Mouse (Mus musculus) 3134 (cell line): ENCODE measurements at regions not wholly inside any gene's neighbourhood (a gene's known extent, or its start where the extent isn't known, plus 50 kb on each side); places are given as distances from the start of the nearest gene placed in this dataset.

Experiments used
- DNase-seq: peaks from one replicate; pipeline ENCODE4 v3.0.0-alpha.2; 2011; ENCODE audit warnings: low spot score; ENCODE audit not compliant: insufficient read length; ENCODE audit errors: extremely low read depth

DNA sequence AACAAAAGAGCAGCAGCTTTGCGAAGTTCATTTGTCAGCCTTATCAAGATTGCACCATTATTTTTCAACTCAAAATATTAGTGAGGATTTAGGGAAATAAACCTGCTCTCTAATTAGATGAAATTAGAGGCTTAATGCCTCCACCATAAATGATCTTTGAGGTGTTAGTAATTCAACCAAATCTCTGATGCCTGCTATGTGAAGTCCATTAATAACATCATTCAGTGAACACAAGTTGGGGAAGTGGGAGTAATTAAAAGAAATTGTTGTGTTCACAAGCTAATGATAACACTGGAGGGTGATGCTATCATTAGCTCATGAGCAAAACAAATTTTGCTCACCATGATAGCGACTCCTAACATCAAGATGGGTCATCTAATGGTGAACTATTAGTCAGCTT lies 246.0 kb downstream of the Ttc6 start:
- no peak for DNase-seq

DNA sequence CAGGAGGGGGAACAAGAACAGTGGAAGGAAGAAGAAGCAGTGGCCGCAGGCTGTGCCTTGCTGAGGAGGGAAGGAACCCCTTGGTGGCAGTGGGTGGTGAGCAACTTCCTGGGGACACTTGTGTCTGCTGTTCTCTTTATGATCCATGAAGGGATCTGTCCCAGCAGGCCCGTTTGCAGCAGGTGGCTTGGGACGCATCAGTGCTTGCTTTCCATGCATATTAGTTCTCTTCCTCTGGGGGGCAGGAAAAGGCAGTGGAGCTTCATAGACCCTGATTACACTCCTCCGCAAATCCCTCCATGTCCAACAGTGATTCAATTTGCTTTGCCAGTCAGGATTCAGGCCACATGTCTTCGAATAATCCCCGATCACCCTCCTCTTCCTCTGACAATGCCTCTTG lies 259.9 kb downstream of the Ttc6 start:
- no peak for DNase-seq

DNA sequence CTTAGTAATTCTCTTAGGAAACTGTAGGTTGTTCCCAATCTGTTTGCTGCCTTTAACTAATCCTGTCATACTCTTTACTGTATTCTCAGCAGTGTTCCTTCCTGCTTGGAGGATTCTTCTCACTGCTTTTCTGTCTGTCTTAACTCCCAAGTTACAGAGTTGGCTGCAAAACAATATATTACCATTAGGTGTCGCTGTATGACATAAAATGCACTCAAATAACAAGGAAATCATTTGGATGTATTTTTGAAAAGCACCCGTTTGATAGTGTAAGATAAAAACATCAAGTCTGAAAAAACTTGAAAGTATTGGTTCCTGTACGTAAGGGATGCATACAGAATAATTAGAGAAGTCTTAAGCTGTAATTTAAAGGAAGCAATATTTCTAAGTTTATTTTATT lies 261.8 kb downstream of the Ttc6 start:
- DNase-seq: peak; percentile 1

DNA sequence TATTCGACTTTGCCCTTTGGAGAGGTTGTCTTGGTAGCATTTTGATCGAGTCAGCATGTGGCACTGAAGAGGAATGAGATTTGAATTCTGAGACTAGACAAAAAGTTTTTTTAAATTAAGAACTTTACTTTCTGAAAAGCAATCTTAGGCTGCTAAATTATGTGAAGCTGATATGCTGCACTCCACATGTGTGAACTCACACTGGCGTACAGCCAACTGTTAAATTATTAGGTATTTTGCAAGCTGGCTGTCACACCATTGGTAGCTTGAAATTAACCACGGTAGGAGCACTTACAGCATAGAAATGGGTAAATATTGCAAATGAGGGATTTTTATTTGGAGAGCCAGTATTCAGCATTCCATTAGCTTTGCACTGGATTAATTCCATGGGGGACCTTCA lies 278.9 kb downstream of the Ttc6 start:
- DNase-seq: no peak

DNA sequence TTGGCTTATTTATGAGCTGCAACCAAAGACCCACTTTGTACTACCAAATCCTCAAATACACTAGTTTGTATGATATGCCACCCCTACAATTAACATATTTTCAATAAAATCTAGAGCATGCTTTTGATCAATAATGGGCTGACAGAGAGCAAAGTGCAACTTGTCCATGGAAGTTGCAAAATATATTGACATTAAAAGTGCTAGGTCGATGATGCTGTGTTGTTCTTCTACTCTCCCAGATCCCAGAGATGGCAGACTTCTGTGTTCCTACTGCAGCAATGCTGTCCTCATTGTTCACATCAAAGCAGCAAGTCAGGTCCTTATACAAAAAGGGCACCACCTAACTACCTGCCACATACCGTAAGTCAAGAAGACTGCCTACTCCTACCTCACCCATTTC lies 307.1 kb downstream of the Ttc6 start:
- DNase-seq: no peak

DNA sequence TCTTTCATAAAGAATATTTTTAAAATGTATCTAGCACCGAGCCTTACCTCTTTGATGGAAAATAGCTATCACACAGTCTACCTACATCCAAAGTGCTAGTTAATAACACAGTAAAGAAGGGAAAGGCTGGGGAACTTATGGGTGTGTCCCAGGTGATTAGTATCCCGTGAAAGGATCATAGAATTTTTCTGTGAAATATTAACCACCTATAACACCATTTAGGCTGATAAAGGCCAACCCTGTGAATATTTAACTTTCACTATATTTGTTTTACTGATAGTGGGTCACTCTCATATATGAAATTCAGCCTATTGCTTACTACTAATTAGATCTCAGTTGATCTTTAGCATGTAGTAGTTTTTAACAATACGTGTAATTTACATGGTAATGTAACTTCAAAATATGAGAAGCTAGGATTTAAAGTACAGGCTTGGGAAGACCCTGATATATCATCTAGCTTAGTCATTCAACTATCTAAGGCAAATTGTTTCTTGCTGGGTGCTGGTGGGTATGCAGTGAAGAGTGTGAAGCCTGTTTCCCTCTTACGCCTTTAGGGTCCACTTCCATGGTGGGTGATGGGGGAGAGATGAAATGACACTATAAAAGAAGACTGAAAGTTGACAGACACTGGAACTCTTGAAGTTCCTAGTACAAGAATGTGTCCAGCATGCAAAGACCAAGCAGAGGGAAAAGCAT lies 320.6 kb upstream of the Sstr1 start:
- no peak for DNase-seq

DNA sequence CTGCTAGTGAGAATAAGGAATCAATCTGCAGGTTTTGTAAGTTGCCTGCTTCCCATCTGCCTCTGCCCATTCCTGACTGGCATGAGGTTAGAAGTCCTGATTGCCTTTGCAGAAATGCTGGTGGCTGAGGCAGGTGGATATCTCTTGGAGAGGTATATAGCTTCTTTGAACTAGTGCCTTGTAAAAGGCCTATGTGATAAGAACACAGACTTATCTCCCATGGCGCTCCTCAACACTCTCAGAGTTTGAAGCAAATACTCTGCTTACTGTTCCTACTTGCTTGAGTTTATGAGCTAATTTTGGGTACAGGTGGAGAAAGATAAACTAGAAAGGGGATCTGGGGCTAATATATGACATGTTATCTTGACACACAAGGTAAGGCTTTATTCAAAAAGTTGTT lies 320.0 kb upstream of the Sstr1 start:
- DNase-seq: no peak

DNA sequence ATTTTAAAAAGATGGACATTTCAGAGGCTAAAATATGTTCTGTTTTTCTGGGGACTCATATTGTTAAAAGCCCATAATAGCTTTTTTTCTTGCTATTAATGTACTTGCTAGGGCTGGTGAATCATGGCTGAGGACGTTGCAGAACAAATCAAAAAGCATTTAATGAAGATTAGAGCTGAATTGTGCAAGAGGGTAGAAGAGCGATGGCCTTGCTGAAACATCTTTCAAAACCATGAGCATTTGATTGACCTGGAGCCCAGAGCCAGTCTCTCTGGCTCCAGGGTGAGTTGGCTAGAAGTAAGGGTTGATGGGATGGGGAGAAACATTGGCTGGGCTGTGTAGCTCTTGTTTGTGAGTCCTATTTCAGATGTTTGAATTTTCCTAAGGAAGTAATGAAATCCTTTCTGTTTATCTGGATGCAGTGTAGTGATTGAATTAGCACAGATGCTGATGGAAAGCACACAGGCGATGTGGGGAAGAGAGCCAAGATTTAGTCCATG lies 313.8 kb upstream of the Sstr1 start:
- DNase-seq: no peak

DNA sequence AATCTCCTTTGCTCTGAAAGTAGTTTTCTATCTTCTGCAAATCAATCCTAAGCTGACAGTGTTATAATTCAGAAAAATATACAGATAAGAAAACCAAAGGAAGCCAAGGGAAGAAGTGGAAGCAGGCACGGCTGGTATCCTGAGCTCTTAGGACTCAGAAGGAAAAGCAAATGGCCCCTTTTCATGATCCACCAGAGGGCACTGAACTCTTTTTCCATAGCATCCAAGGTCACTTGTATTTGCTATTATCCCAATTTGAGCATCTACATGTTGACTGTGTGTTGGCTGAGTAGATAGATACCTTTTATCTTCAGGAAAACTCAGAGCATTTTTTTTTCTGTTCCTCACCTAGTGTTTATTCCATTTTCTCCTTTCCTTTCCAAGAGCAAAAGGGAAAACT lies 306.9 kb upstream of the Sstr1 start:
- no peak for DNase-seq

DNA sequence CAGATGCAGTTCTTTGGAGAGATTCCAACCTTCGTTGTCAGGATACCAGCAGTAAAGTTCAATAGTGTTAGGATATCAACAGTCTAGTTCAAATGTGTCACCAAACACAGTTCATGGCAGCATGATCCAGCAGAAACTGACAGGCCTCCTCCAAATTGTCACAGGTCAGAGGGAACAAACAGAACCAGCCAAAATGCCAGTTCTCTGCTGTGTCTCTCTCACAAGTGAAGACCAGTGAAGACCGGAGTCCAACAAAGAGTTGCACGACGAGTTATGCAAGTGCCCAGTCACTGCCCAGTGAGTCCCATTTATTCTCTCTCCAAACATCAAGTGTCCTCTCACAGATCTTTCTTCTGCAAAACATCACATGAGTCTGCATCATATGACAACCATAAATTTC lies 293.4 kb upstream of the Sstr1 start:
- no peak for DNase-seq

DNA sequence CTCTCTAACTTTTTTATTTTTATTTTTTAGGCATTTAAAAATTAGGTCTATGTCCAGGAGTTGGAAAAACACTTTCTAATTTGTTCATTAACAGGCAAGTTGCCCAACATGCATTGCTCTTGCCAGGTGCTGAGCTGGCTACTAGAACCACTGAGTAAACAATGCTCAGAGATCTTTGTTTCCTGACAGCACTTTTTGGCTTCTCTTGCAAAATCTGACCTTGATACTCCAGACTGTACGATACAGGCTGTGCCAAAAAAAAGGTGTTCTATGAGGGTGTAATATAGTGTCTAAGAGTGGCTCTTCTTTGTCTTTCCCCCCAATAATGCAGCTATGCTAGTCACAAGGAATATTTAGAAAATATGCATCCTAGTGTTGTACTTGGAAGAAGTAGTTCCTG lies 289.5 kb upstream of the Sstr1 start:
- no peak for DNase-seq

DNA sequence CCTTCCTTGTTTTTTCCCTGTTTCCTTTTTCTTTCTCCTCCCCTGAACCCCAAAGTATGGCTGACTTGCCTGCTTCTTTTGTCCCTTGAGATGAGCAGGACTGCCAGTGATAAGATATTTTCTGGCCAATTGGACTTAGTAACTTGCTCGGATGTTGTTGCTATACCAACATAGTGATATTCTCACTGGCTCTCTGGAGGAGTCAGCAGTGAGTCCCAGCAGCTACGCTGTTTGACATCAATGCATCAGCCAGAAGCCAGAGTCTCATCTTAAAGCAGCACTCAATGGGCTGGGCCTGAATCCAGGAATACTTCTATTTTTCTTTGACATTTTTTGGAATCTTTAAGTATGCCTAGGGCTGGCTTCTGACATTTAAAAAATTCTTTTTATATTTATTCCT lies 287.1 kb upstream of the Sstr1 start:
- no peak for DNase-seq

DNA sequence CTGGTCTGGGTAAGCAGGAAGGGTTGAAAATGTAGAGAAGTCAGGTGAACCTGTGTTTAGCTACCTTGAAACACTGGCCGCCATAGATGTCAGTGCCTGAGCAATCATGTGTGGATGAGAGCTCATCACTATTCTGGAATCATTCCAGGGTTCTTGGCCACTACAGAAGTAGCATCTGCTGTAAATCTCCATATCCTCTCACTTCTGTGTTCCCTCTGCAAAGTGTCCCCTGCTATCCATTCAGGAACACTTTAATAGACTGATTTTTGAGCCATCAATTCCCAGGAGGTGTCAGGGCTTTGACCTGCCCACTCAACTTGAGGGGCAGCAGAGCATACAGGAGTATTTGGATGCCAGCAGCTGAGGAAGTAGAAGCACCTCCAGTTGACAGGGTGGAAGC lies 284.7 kb upstream of the Sstr1 start:
- DNase-seq: no peak

DNA sequence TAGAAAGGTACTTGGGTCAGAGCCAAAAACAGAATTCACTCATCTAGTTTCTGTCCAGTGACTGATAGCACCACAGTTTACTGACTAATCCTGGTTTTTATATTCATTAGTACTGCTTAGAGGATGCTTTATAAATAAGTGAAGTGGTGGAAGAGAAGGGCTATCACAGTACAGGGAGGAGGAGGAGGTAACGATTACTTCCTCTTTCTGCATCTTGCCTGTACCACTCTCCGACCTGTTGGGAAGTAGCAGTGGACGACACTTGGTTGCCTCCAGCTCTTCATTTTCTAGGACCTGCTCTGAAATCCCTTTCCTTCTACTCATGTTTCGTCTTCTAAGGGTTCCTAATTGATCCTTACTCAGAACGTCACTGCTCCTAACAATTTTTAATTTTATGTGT lies 283.5 kb upstream of the Sstr1 start:
- DNase-seq: no peak

DNA sequence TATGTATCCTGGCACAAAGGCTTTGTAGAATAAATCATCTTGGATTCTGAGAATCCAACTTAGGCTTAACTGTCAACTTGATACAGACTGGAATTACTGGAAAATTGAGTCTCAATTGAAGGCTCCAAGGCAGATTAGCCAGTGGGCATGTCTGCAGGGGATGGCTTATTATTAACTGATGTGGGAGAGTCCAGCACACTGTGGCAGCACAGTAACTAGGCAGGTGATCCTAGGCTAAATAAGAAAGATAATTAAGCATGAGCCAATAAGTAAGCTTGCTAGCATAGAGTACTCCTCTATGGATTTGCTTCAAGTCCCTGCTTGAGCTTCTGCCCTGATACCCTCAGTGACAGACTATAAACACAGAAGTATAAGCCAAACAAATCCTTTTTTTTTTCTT lies 279.7 kb upstream of the Sstr1 start:
- DNase-seq: no peak

DNA sequence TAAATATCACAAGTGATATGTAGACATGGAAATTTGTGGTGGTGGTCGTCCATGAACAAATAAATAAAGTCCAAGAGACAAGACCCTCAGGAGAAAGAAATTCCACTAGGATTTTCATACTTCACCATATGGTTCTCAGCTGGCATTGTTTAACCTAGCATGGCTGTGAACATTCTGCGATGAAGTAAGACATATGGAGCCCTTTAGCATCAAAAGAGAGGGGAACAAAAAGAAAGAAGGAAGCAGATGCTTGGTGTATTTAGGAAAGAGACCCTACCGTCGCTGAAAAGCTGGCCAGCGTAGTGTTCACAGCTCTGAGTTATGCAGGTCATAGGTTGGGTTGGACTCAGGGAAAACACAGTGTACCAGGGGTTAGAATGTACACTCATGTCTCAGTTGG lies 261.7 kb upstream of the Sstr1 start:
- no peak for DNase-seq

DNA sequence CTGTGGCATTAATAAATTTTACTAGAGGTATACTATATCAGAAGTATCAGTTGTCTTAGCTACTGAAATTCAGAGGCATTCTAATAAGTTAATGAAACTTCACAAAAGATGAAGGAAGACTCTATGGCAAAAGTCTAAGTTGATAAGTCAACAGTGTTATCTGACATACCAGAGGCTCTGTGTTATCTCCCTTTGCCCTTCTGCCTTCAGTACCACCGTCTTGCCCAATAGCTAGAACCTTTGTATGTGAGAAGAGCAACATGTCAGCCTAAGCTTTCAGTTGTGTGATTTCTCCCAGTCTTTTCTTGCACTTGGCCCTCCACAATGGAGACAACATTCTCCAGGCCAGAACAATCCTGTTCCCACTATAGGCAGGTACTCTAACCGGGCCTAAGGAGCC lies 253.0 kb upstream of the Sstr1 start:
- DNase-seq: no peak

DNA sequence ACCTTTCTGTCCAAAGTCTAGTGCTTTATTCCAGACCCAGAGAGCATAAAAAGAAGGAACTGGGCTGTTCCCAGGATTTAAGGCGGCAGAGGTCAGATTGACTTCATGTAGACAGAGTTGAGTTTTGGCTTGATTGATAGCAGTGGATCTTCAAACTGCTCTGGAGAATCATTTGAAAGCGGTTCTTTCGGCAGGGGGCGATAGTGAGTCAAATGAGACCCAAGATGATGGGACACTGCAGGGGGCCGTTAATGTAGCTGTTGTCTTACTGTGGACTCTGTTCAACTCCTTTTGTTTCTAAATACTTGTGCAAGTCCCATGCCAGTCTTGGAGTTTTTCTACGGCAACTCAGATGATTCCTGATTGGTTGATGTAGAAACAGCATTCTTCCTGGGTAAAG lies 251.4 kb upstream of the Sstr1 start:
- no peak for DNase-seq

DNA sequence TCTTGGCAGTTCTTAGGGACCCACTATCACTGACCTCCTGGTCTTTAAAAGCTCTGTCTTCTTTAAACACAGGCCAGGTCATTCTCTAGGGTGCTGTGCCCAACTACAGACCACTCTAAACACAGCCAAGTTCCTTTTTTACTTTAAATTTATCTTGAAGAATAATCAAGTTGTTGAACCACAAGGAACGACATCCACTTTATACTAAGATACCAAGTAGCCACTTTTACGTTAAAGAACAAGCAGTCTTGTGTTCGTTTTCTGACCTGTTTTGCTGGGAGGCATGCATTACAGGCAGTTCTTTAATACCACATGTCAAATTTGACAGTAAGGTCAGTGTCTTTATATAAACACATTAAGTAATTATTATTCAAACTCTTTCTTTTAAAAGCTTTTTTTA lies 242.4 kb upstream of the Sstr1 start:
- no peak for DNase-seq

DNA sequence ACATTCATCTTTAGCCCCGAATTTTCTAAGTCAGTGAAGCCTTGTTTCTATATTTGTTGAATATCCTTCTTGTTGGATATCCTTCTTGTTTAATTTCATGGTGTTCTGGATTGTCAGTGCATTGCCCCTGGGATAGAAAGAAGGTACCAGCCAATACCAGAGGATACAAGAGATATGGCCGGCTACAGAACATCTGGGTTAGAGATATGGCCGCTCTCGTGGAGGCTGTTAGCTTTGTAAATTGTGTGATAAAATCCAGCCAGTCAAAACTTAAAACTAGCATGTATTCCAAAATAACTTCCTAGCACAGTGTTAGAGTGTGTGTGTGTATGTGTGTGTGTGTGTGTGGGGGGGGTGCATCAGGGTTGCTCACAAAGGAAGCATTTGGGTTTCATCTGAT lies 241.4 kb upstream of the Sstr1 start:
- no peak for DNase-seq

DNA sequence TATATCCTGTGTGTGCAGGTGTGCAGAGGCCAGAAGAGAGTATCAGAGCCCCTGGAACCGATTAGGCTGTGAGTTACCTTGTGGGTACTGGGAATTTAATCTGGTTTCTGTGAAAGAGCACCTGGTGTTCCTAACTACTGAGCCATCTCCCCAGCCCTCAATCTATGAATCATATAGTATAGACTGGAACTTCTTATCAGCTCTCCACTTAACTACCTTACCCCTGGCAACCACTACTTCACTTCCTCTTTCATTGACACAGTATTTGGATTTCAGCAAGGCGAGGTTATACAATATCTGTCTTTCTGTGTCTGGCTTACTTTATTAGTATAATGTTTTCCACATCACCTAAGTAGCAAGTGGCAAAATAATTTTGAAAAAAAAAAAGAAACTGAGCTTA lies 239.1 kb upstream of the Sstr1 start:
- no peak for DNase-seq
